9 mouse cellular contexts compared by ENCODE assay signal in the genomic region with DNA sequence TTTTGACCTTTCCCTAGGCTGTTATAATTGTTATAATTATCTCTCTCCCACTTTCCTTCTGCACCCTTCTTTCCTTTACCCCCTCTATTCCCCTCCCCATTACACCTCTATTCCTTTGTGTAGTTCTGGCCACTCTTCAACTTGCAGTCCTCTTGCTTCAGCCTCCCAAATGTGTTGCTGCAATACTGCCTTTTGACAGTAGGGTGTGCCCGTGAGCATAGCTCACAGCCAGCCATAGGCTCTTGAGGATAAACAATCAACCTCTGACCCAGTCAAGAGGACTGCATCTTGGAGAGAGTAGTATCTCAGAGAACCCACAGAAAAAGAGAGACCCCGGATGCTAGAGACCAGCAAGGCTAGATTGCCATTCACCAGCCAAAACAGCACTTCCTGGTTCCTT.
DNase-seq lines count a peak whose midpoint lies in the region; ATAC-seq and TF ChIP-seq lines count a peak whose summit lies in the region.
"Had no signal": no experiment of that assay in that cellular context is flagged by ENCODE, and none has a peak within 500 bp of the region (broad histone marks: within the 10 kb centered on the region; RNA-seq: fewer than 3 reads in every experiment).

No protein-coding gene starts in this region.

- 27% methylated on average over 2 of the region's 2 CpGs for WGBS in intestine, postnatal 0 days
- WGBS in intestine, embryonic 15.5 days: 38% methylated on average over 2 of the region's 2 CpGs

- H3K4me3 ChIP-seq in intestine, postnatal 0 days (ENCODE audit: low read depth, low read length): no peak overlapping the region
- H3K4me3 ChIP-seq in intestine, embryonic 15.5 days (replicated peaks): no peak overlapping the region
- H3K4me3 ChIP-seq: neural tube, embryonic 12.5 days had no signal

- ATAC-seq in intestine, postnatal 0 days: no peak
- ATAC-seq in intestine, embryonic 15.5 days: no peak

- H3K9me3 ChIP-seq in intestine, postnatal 0 days (ENCODE audit: control insufficient read depth): no peaks in the 10 kb centered on the region
- no peaks in the 10 kb centered on the region for H3K9me3 ChIP-seq in intestine, embryonic 15.5 days

- TF ChIP-seq CTCF in intestine, postnatal 0 days (IDR thresholded peaks at IDR 0.05; ENCODE audit: low read depth): peak; percentile 75

- no peaks in the 10 kb centered on the region for H3K27me3 ChIP-seq in intestine, postnatal 0 days (replicated peaks; ENCODE audit: control insufficient read depth, insufficient read depth, low read length)
- H3K27me3 ChIP-seq in intestine, embryonic 15.5 days (replicated peaks): no peaks in the 10 kb centered on the region; the same call in 1 of the 2 replicates

- H3K4me2 ChIP-seq in intestine, postnatal 0 days (replicated peaks; ENCODE audit: low read depth): no peak overlapping the region
- H3K4me2 ChIP-seq in intestine, embryonic 15.5 days (replicated peaks): no peak overlapping the region
- H3K4me2 ChIP-seq: neural tube, embryonic 12.5 days had no signal

- no peak overlapping the region for H3K27ac ChIP-seq in intestine, postnatal 0 days (ENCODE audit: low read depth, low read length)
- no peak overlapping the region for H3K27ac ChIP-seq in intestine, embryonic 15.5 days
- H3K27ac ChIP-seq: neural tube, embryonic 12.5 days had no signal

- H3K9ac ChIP-seq in intestine, postnatal 0 days (ENCODE audit: low read depth, low read length): no peak overlapping the region
- H3K9ac ChIP-seq in intestine, embryonic 15.5 days: no peak overlapping the region
- H3K9ac ChIP-seq: neural tube, embryonic 12.5 days had no signal

- DNase-seq in B cell, adult 2 months: peak; percentile 37 to 39
- peak; percentile 1 for DNase-seq in T-cell, adult 2 months (ENCODE audit: low spot score)
- peak; percentile 35 to 43 for DNase-seq in kidney, postnatal 4 days
- DNase-seq in urinary bladder, postnatal 10 days (ENCODE audit: low spot score): no peak
- DNase-seq in right cerebral cortex, postnatal 14 days: no peak
- DNase-seq in cerebellum, adult 11-12 months: no peak

- H3K36me3 ChIP-seq in intestine, postnatal 0 days (ENCODE audit: control insufficient read depth, insufficient read depth): no peaks in the 10 kb centered on the region
- no peaks in the 10 kb centered on the region for H3K36me3 ChIP-seq in intestine, embryonic 15.5 days
- H3K36me3 ChIP-seq: neural tube, embryonic 12.5 days had no signal

- H3K4me1 ChIP-seq in intestine, postnatal 0 days (replicated peaks; ENCODE audit: control insufficient read depth, insufficient read depth, low read length): no peaks in the 10 kb centered on the region
- no peaks in the 10 kb centered on the region for H3K4me1 ChIP-seq in intestine, embryonic 15.5 days (replicated peaks)
- H3K4me1 ChIP-seq: neural tube, embryonic 12.5 days had no signal

Comparison
In these comparisons a context has a peak if more than half of its experiments do, and no peak if none do; other contexts are left out.
1. DNase-seq: peak in B cell, adult 2 months (2 of 2), T-cell, adult 2 months (single experiment) and kidney, postnatal 4 days (2 of 2); none in urinary bladder, postnatal 10 days (single experiment), right cerebral cortex, postnatal 14 days (single experiment) and cerebellum, adult 11-12 months (single experiment).